Mouse (Mus musculus) right cerebral cortex, postnatal 36 days (tissue): ENCODE data around the gene Olfr961.

Experiments
- DNase-seq, 2 experiments: peaks; one replicate each; pipeline ENCODE4 v3.0.0; 2022; ENCODE audit warnings: low spot score in 2 of 2, mixed read lengths in 1 of 2

Olfr961 gene

GRCm38 (mm10) chr9:39644785-39645184, at the start of gene Olfr961:
Gene Olfr961 (plus strand): TSS chr9:39645085.
- no peak for DNase-seq

- DNase-seq, result peak; percentile 3 to 9
Measured at GRCm38 (mm10) chr9:39602536-39603332, 42.2 kb upstream of the Olfr961 start.

GRCm38 (mm10) chr9:39603333-39603845, 41.5 kb upstream of the Olfr961 start:
- no peak for DNase-seq

- no peak for DNase-seq
Measured at GRCm38 (mm10) chr9:39603999-39604453, 40.9 kb upstream of the Olfr961 start, which contains the start of gene AW551984. Gene AW551984 (minus strand): TSS chr9:39604403.

- no peak for DNase-seq
Measured at GRCm38 (mm10) chr9:39608497-39608896, 36.4 kb upstream of the Olfr961 start.

GRCm38 (mm10) chr9:39610355-39610754, 34.5 kb upstream of the Olfr961 start, which contains the start of gene Olfr148:
Gene Olfr148 (plus strand): TSS chr9:39610655.
- no peak for DNase-seq

GRCm38 (mm10) chr9:39611953-39612352, 32.9 kb upstream of the Olfr961 start:
- DNase-seq, result no peak

GRCm38 (mm10) chr9:39621073-39621472, 23.8 kb upstream of the Olfr961 start, which contains the start of gene Olfr960:
Gene Olfr960 (plus strand): TSS chr9:39621373.
- DNase-seq, result no peak

- DNase-seq, result no peak
Measured at GRCm38 (mm10) chr9:39623783-39624182, 21.1 kb upstream of the Olfr961 start.

GRCm38 (mm10) chr9:39624711-39625110, 20.2 kb upstream of the Olfr961 start:
- DNase-seq, result no peak

GRCm38 (mm10) chr9:39629069-39629468, 15.8 kb upstream of the Olfr961 start:
- no peak for DNase-seq

- peak; percentile 7 to 9 for DNase-seq
Measured at GRCm38 (mm10) chr9:39633913-39634594, 10.8 kb upstream of the Olfr961 start.

- no peak for DNase-seq
Measured at GRCm38 (mm10) chr9:39647382-39647781, 2.5 kb downstream of the Olfr961 start.

- DNase-seq, result no peak
Measured at GRCm38 (mm10) chr9:39654756-39655396, 10.0 kb downstream of the Olfr961 start.

- no peak for DNase-seq
Measured at GRCm38 (mm10) chr9:39666905-39667304, 22.0 kb downstream of the Olfr961 start, which contains the start of gene Olfr963. Gene Olfr963 (plus strand): TSS chr9:39667205.

GRCm38 (mm10) chr9:39669723-39670122, 24.8 kb downstream of the Olfr961 start:
- no peak for DNase-seq

GRCm38 (mm10) chr9:39674820-39675219, 29.9 kb downstream of the Olfr961 start:
- no peak for DNase-seq

- DNase-seq, result no peak
Measured at GRCm38 (mm10) chr9:39678557-39678956, 33.7 kb downstream of the Olfr961 start.

GRCm38 (mm10) chr9:39679280-39679679, 34.4 kb downstream of the Olfr961 start:
- DNase-seq, result no peak
